Mouse (Mus musculus) thymus, postnatal 14 days (tissue): ENCODE measurements around the gene Erg28.

Experiments used
- DNase-seq: peaks from one replicate; pipeline ENCODE4 v3.0.0; 2021

Gene Erg28

GRCm38 (mm10) chr12:85811676-85812075 lies 12.7 kb downstream of the Erg28 start:
- no peak for DNase-seq

DNA sequence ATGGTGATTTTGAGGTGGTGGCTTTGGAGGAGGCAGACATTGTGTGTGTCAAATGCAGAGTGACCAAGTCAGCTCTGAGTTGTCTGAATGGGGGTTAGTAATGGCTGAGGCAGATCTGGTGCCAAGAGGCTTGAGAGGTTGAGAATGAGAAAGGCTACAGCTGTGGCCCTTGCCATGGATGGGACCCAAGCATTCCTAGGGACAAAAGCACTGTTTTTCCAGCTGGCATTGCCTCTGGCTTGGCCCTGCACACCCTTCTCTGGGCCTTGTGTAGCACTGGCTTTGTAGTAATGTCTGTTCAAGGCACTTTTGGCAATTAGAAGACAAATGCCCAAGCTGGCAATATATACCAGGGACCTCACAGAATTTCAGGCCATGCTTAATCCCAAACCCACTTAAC lies 13.4 kb downstream of the Erg28 start:
- no peak for DNase-seq

GRCm38 (mm10) chr12:85809726-85810125 lies 14.6 kb downstream of the Erg28 start:
- no peak for DNase-seq

- no peak for DNase-seq
Observed at GRCm38 (mm10) chr12:85800031-85800430, 24.3 kb downstream of the Erg28 start.

- DNase-seq: no peak
Observed at GRCm38 (mm10) chr12:85795551-85795950, 28.8 kb downstream of the Erg28 start.

- no peak for DNase-seq
Observed at GRCm38 (mm10) chr12:85794094-85794493, 30.3 kb downstream of the Erg28 start.

DNA sequence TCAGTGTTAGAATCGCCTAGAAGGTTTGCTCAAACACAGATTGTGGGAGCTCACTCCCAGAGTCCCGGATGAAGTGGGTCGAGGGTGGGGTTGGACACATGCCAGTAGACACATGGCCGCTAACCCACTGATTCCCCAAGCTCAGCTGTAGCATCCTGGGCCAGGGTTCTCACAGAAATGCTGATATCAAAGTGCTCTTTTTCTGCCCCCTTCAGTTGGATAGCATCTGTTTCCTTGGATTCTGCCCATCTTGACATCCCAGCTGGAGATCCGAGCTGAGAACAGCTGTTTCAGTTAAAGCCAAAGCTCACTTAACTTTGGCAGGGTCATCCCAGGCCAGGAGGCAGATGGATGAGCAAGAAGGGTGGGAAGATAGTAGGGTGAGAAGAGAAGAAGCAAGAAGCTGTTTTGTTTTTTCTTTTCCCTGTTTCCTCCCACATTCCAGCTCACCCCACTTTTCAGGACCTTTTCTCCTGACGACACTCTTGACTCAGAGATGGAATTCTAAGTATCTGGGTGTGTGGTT lies 31.5 kb downstream of the Erg28 start:
- DNase-seq: no peak

DNA sequence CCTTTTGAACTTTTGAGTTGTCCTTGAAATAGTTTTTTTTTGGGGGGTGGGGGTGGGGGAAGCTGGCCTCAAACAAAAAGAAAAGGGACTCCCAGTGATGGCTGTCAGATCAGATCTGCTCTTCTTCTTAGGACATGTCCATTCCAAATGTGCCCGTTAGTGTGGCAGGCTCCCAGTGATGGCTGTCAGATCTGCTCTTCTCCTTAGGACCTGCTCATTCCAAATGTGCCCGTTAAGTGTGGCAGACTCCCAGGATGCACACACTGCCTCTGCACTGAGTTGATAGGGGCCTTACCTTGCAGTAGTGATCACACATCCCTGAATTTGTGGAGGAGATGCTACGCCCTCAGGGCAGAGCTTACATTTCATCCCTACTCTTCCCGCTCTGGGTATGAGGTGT lies 32.2 kb downstream of the Erg28 start:
- no peak for DNase-seq

GRCm38 (mm10) chr12:85784916-85785815 lies 39.2 kb downstream of the Erg28 start:
- DNase-seq: no peak

- DNase-seq: no peak
Observed at GRCm38 (mm10) chr12:85781606-85782005, 42.7 kb downstream of the Erg28 start.

- no peak for DNase-seq
Observed at GRCm38 (mm10) chr12:85779707-85780106, 44.6 kb downstream of the Erg28 start.

GRCm38 (mm10) chr12:85778962-85779361 lies 45.4 kb downstream of the Erg28 start:
- DNase-seq: no peak

DNA sequence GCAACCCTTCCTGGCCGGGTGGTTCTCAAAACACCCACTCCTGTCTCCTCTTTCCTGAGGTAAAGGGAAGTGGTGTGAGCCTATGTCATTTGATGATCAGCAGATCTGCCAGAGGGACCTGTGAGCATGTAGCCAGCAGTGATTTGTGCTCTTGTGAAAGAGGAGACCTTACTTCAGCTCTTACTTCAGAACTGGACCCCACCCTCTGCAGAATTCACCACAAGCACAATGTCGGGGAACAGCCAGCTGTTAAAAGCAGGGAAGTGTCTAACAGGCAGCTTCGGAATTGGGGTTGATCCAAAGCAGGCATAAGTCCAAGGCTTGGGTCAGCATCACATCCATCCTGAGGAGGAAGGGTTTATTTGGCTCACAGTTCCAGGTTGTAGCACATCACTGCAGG lies 53.0 kb downstream of the Erg28 start:
- DNase-seq: no peak

DNA sequence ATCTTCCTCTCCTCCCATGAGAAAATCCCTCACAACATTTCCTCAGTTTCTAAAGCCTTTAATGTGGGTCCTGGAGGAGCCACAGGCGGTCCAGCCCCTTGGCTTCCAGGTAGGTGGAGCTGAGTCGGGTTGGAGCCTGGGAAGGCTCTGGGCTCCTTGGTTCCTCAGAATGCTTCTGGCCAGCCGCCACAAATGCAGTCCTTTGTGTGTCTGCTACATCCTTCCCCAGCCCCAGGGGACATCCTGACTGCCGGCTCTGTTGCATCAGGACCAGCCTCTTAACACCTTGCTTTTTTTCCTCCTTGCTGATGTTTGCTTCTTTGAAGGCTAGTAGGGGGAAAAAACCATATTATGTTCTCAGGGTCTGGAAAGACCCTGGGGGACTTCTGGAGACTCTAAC lies 56.6 kb downstream of the Erg28 start:
- DNase-seq: no peak

DNA sequence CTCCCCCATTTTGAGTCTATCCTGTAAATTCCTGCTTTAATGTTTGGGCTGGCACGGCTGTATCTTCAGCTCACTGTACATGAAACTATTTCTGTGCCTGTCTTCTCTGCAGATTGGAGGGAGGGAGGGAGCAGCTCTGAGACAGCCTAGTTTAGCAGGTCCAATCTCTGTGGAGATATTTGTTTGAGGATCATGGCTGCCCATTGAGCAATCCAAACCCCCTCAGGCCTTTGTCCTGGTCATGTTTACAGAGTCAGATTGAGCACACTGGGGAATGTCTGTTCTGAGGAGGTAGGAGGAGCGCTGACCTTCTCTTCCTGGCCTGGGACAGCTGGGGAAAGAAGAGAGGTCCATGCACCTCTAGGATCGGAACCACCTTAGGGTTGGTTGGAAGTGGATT lies 58.1 kb downstream of the Erg28 start:
- DNase-seq: no peak
